Mouse (Mus musculus) thymus, postnatal 10 days (tissue): ENCODE results near the gene Ovgp1.
"Not testable (repeated sequence)": the region's sequence is repeated elsewhere in the genome, so short reads cannot be mapped to it uniquely, and the experiment has no call there.

Experiments
- DNase-seq, 2 experiments: peaks; one replicate each; pipeline ENCODE4 v3.0.0; 2021; ENCODE audit warnings: low spot score in 2 of 2

Gene Ovgp1

GRCm38 (mm10) chr3:105973411-105973810 lies at the start of gene Ovgp1:
Gene Ovgp1, plus strand, starts transcription at chr3:105973711.
- no peak for DNase-seq

GRCm38 (mm10) chr3:105924616-105925015 lies 48.9 kb upstream of the Ovgp1 start:
- no peak for DNase-seq

GRCm38 (mm10) chr3:105927561-105928194 lies 45.8 kb upstream of the Ovgp1 start:
- no peak for DNase-seq

- no peak for DNase-seq
Observed at GRCm38 (mm10) chr3:105928195-105928569, 45.3 kb upstream of the Ovgp1 start.

- no peak for DNase-seq
Observed at GRCm38 (mm10) chr3:105928781-105929180, 44.7 kb upstream of the Ovgp1 start.

- peak in 1 of 2 experiments; percentile 16 for DNase-seq
Observed at GRCm38 (mm10) chr3:105929821-105930220, 43.7 kb upstream of the Ovgp1 start.

GRCm38 (mm10) chr3:105931095-105931494 lies 42.4 kb upstream of the Ovgp1 start:
- DNase-seq = no peak

- DNase-seq = no peak
Observed at GRCm38 (mm10) chr3:105932240-105933071, 41.1 kb upstream of the Ovgp1 start, which contains the start of gene I830077J02Rik. Gene I830077J02Rik, minus strand, starts transcription at chr3:105932664.

- DNase-seq = no peak
Observed at GRCm38 (mm10) chr3:105933926-105934325, 39.6 kb upstream of the Ovgp1 start.

GRCm38 (mm10) chr3:105935033-105935432 lies 38.5 kb upstream of the Ovgp1 start:
- no peak for DNase-seq

GRCm38 (mm10) chr3:105936111-105936510 lies 37.4 kb upstream of the Ovgp1 start:
- no peak for DNase-seq

GRCm38 (mm10) chr3:105951348-105951747 lies 22.2 kb upstream of the Ovgp1 start:
- DNase-seq = no peak

GRCm38 (mm10) chr3:105957235-105957634 lies 16.3 kb upstream of the Ovgp1 start:
- DNase-seq = no peak

- no peak for DNase-seq
Observed at GRCm38 (mm10) chr3:105958204-105958603, 15.3 kb upstream of the Ovgp1 start.

- peak; percentile 94 to 97 for DNase-seq
Observed at GRCm38 (mm10) chr3:105958974-105959580, 14.4 kb upstream of the Ovgp1 start, which contains the start of gene Wdr77. Gene Wdr77, plus strand, starts transcription at chr3:105959369.

- no peak for DNase-seq
Observed at GRCm38 (mm10) chr3:105959585-105959984, 13.9 kb upstream of the Ovgp1 start.

- DNase-seq = no peak
Observed at GRCm38 (mm10) chr3:105959999-105960398, 13.5 kb upstream of the Ovgp1 start, which contains the start of gene Atp5f1. Gene Atp5f1, minus strand, starts transcription at chr3:105960099.

GRCm38 (mm10) chr3:105960700-105961099 lies 12.8 kb upstream of the Ovgp1 start:
- no peak for DNase-seq

GRCm38 (mm10) chr3:105971831-105972446 lies 1.6 kb upstream of the Ovgp1 start:
- DNase-seq = no peak

GRCm38 (mm10) chr3:105974174-105974573 lies 663 bp downstream of the Ovgp1 start:
- DNase-seq = no peak

GRCm38 (mm10) chr3:105989611-105990010 lies 16.1 kb downstream of the Ovgp1 start:
- DNase-seq = not testable (repeated sequence)
